Mouse (Mus musculus): ENCODE measurements around the gene Mlec.

DNA sequence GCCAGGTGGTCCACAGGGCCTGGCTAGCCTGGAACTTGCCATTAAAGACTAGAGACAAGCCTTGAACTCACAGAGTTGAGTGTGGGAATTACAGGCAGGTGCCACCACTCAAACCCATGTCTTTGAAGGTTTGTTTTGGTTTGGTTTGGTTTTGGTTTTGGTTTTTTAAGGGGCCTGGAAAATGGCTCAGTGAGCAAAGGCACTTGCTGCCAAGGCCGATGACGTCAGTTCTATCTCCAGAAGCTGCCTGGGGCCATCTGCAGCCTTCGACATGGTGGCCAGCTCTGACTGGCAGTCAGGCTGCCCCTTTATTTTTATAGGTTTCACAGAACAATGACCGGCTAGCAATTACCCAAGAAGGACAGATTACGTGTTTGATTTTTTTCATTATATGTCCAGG is 37.0 kb downstream of the Mlec start:
- TF ChIP-seq CTCF (IDR thresholded peaks at IDR 0.05; ENCODE audit: control insufficient read depth, insufficient read depth, insufficient read length), result no peak
- TF ChIP-seq MAX (IDR thresholded peaks at IDR 0.05), result no peak
- no peak for TF ChIP-seq USF1 (IDR thresholded peaks at IDR 0.05; ENCODE audit: low read depth)
- TF ChIP-seq MYOD1 (IDR thresholded peaks at IDR 0.05; ENCODE audit: control insufficient read depth, insufficient read length, low read depth), result no peak
- no peak for TF ChIP-seq MYOG (IDR thresholded peaks at IDR 0.05; ENCODE audit: control insufficient read depth, extremely low read depth, insufficient read length)
- TF ChIP-seq FOSL1 (IDR thresholded peaks at IDR 0.05; ENCODE audit: insufficient read depth, low read length, poor library complexity, severe bottlenecking), result no peak

Measured in C2C12 (cell line).